Mouse (Mus musculus) frontal cortex, postnatal 14 days (tissue): ENCODE results near the gene Llgl2.
A peak's percentile ranks its signal among the peaks of the same experiment; 100 is the strongest.

Experiments
- DNase-seq, 2 experiments: peaks; one replicate each; pipeline ENCODE4 v3.0.0; 2022; ENCODE audit warnings: low spot score in 2 of 2

Gene Llgl2

GRCm38 (mm10) chr11:115876438-115876837, 52.6 kb downstream of the Llgl2 start:
- no peak for DNase-seq

- DNase-seq, result no peak
Measured at GRCm38 (mm10) chr11:115877174-115877755, 53.4 kb downstream of the Llgl2 start.

- DNase-seq, result no peak
Measured at GRCm38 (mm10) chr11:115878071-115878470, 54.2 kb downstream of the Llgl2 start.

- DNase-seq, result no peak
Measured at GRCm38 (mm10) chr11:115881002-115881401, 57.2 kb downstream of the Llgl2 start.

GRCm38 (mm10) chr11:115883251-115883650, 59.4 kb downstream of the Llgl2 start:
- DNase-seq, result no peak

DNA sequence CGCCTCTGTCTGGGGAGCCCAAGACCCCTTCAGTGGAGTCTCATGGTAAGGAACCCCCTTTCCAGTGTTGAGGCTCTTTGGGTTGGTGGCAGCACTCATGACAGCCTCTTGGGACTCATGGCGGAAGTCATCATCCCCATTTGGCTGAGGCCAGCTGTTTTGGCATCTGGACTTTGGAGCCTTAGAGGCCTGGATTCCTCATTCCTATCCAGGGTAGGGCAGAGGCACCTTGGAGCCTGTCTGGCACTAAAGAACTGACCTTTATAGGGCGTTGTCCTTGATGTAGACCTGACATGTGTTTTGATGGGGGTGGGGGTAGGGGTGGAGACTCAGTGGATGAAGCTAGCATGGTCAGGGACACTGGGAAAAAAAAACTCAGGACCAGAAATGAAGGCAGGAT, 60.5 kb downstream of the Llgl2 start:
- DNase-seq, result no peak

DNA sequence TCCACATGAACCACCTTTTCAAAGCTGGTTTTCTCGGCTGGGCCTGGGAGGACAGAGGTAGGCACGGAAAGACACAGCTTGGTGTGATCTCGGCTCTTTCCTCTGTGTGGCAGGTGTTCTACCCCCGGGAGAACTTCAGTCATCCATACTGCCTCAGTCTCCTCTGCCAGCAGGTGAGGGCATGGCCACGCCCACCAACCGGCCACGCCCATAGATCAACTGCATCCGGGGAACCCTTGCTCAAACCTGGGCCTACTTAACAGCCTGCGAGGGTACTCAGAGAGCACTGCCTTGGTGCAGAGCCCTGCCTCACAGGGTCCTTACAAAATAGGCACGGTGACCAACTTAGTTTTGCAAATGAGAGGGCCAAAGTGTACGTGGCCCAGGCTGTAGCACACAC, 61.4 kb downstream of the Llgl2 start:
- DNase-seq, result no peak

DNA sequence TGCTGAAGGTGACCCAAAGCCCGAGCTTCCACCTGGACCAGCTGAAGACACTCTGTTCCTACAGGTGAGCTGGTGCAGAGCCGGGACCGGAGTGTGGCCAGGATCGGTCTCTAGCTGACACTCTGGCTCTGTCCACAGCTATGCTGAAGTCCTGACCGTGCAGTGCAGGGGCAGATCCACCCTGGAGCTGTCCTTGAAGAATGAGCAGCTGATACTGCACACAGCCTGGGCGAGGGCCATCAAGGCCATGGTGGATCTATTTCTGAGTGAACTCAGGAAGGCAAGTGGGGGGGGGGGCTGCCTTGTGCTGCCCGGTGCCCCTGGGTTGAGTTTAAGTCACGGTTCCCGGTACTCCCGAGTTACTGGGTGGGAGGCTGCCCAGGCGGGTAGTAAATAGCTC, 62.6 kb downstream of the Llgl2 start:
- DNase-seq, result no peak

DNA sequence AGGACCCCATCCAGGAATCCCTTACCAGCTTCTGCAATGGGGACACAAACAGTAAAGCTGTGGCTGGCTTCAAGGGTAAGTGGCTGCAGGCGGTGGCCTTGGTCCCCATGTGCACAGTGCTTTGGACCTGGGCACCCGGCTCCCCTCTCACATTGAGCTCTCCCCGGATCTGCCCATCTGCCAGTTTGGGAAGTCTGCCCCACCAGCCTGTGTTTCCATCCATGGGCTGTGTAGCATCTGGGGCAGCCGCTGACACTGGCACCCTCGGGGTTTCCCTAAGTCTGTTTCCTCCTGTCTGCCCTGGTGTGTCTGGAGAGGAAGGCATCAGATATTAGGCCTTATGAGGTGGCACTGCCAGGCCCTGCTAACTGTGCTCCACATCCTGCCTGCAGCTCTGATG, 64.2 kb downstream of the Llgl2 start:
- DNase-seq, result no peak

DNA sequence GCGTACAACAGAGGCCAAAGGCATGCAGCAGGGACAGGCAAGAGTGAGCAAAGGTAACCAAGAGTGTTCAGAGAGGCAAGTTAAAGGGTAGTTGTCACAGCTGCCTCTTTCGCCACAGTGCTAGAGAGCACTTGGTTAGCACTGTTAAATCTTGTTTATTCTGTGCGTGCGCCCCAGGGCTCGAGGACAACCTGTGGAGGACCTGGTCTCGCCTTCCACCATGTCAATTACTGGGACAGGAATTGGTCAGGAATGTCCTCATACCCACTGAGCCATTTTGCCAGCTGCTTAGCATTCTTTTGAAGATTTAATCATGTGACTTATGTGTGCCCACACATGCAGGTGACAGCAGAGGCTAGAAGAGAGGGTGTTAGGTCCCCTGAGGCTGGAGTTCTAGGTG, 65.3 kb downstream of the Llgl2 start:
- no peak for DNase-seq

- DNase-seq, result no peak
Measured at GRCm38 (mm10) chr11:115892213-115892612, 68.4 kb downstream of the Llgl2 start.

DNA sequence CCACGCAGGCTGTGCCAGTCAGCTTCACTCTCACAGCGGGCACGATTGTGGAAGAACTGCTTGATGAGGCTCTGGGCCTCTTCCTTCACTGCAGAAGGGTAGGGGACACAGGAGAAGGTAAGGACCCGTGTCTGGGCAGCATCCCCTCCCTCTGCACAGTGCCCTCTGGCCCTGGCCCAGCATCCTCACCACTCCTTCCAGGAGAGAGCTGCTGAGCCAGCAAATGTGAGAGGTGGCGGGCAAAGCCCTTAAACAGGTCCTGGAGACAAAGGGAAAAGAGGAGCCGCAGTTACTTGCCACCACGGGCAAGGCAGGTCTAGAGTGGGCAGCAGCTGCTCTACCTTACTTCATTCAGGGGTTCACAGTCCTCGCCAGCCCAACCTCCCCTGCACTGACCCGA, 69.2 kb downstream of the Llgl2 start:
- DNase-seq, result no peak

DNA sequence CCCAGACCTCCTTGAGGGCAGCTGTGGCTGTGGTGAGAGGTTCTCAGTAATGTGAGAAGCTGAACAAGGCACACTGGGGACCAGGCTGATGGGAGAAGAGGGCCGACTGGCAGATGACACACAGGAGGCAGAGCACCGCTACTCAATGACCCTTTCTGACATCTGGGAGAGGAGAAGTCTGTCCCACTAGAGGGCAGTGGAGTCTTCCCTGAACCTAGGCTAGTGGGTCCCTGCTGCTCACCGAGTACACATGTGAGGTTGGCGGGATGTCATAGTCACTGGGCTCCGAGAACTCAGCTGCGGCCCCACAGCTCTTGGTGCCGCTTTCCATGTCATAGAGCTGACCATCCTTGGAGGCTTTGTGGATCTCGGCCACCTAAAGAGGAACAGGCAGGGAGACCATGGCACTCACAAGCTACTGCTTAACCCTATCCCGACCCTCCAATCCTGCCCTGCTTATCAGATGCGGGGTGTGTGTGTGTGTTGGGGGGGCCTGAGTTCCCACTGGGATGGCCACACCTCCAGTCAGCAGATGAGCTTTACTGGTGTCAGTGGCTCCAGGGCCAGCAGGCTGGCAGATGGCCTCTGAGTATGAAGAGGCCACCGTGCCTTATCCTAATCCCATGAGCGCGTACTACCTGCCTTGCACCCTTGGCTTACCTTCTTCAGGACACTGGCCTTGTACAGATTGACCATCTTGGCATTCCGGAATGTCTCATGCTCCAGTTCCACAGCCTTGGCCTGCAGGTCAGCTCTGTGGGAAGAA, 71.1 kb downstream of the Llgl2 start:
- DNase-seq, result no peak

GRCm38 (mm10) chr11:115898446-115898845, 74.6 kb downstream of the Llgl2 start:
- DNase-seq, result no peak

- DNase-seq, result peak; percentile 25 to 43
Measured at GRCm38 (mm10) chr11:115898886-115899285, 75.0 kb downstream of the Llgl2 start.

DNA sequence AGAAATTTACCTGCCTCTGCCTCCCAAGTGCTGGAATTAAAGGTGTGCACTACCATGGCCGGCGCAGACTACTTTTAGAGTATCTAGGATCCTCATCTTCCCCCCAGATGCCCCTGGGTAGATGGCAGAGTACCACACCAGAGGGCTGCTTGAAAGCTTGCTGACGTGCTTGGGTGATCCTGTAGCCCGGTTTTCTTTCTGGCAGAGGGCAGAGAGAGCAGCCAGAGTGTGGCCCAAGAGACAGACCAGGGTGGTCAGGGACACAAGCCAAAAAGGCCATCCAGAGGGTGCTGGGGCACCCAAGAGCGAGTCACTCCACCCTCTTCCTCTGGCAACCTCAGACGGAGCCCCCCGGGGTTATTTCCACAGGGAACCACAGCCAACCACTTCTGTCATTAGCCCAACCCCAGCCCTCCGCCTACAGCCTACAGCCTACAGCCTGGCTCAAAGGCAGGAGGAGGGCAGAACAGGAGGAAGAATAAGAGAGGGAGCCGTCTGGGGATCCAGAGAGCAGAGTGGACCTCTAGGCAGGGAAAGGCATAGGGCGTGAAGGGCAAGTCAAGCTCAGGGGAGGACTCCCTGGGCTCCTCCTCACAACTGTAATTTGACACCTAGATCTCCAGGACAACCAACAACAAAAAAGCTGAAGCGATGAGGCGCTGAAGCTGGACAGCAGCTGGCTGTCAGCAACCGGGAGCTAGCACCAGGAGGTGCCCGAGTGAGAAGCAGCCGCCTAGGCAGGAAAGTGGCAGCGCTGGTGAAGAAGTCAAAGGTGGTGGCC, 75.8 kb downstream of the Llgl2 start, which contains the start of gene Smim5:
TSS of gene Smim5 (plus strand) at position 481 of the 781 bp plus-strand sequence.
- no peak for DNase-seq

DNA sequence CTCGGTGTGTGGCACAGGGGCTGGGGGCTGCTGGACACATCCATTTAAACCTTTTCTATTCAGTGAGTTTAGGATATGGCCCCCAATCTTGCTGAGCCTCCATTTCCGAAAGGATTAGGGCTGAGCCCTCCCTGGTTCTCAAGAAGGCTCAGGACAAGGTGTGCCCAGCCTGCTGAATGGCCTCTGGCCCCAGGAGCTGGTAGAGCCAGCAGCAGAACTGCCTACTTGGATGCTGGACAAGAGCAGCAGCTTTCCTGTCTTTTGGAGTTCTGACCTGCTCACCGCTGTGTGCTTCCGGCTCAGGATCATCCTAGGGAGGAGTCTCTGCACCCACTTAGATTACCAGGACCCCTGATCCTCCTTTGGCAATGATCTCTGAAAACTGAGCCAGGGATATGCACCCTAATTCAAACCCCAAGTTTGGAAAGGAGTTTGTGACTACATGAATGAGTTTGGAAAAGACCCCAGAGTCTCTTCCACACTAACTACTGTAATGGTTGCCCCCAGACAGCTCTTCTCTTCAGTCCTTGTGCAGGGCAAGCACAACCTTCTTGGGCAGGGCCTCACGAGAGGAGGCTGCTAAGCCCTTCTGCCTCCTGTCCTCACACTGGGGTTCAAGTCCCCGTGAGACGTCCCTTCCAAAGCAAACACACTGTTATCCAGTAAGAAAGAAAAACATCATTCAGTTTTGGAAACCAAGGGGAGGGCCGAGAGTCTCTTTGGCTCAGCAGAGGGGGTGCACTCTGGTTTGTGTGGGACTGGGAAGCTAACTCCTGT, 76.9 kb downstream of the Llgl2 start:
- no peak for DNase-seq

GRCm38 (mm10) chr11:115901338-115902161, 77.7 kb downstream of the Llgl2 start:
- DNase-seq, result no peak

DNA sequence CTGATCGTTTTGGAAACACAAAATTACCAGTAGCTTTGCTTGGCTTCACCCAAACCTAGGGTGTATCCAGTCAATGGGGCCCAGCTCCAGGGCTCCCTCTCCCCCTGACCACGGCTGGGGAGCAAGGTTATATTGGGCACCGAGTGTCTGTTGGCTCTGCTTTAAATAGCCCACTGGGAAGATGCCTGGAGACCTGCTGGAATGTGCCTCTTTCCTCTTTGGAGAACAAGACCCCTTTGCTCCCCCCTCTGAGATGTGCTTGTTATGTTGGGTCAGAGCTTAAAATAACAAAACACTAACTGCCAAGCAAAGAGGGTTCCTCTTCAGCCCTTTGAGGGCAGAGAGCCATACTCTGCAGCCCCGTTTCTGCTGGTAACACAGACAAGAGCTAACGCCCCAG, 78.3 kb downstream of the Llgl2 start:
- DNase-seq, result no peak

DNA sequence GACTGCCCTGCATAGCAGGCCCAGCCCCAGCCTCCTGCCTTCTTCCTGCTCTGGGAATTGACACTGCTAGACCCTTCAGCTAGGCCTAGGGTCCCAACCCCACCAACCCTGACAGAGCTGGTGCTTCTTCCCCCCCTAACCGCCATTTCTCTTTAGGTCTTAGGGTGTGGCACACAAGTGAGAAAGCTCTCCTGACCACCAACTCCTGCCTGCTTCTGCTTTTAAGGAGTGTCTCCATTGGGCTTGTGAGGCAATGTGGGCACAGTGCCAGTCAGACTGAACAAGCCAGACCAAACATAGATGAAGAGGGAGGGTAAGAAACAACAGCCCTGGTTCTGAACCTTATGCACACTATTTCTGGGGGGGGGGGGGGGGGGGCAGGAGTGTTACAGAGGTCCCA, 79.0 kb downstream of the Llgl2 start:
- no peak for DNase-seq
